Mouse (Mus musculus) midbrain, embryonic 15.5 days (tissue): ENCODE measurements around the gene Cd40lg. TPM values are rescaled to one million over a fixed set of nuclear protein-coding genes. Genes with fewer than 3 reads are reported as not detected.

Source experiments
- polyA plus RNA-seq: library from polyadenylated mRNA; unstranded; fragments of >200 nt; fragmentation: Nextera tagmentation; extraction: Ambion mirVana; gene quantifications from 2 replicates; pipeline ENCODE4 v1.2.1, GENCODE M21; 2015

Cd40lg gene
- polyA plus RNA-seq, 1 experiment from 2014 or later: not detected

Other genes with a start within 250 kb of the Cd40lg start
- gene Brs3, start 169.1 kb upstream of the Cd40lg start, polyA plus RNA-seq: 0.09 and 0.22 TPM in 2 replicates
- gene Htatsf1, start 158.6 kb upstream of the Cd40lg start, polyA plus RNA-seq: 93.8 and 95.4 TPM in 2 replicates
- not detected in 2 replicates for gene Vgll1, start 124.0 kb upstream of the Cd40lg start, polyA plus RNA-seq
- gene Arhgef6, start 126.6 kb downstream of the Cd40lg start, polyA plus RNA-seq: 5.6 and 6.5 TPM in 2 replicates
- 172 and 183 TPM in 2 replicates for gene Rbmx, start 180.9 kb downstream of the Cd40lg start, polyA plus RNA-seq
- not detected in 2 replicates for gene Gm364, start 197.0 kb downstream of the Cd40lg start, polyA plus RNA-seq